Mouse (Mus musculus) E14TG2a.4 (cell line): Measurements from ENCODE around the gene Mrpl27.

Experiments
- CTCF ChIP-seq: conservative IDR thresholded peaks from 2 replicates; pipeline ENCODE4 v1.5.1; 2014; ENCODE audit warnings: low read length
- NANOG ChIP-seq: IDR thresholded peaks from 2 replicates; pipeline ENCODE4 v1.6.1; 2014; ENCODE audit warnings: borderline replicate concordance, low read length, mixed read lengths
- POU5F1 ChIP-seq: IDR thresholded peaks from 2 replicates; pipeline ENCODE4 v1.6.1; 2014; ENCODE audit warnings: low read length, borderline replicate concordance

DNA sequence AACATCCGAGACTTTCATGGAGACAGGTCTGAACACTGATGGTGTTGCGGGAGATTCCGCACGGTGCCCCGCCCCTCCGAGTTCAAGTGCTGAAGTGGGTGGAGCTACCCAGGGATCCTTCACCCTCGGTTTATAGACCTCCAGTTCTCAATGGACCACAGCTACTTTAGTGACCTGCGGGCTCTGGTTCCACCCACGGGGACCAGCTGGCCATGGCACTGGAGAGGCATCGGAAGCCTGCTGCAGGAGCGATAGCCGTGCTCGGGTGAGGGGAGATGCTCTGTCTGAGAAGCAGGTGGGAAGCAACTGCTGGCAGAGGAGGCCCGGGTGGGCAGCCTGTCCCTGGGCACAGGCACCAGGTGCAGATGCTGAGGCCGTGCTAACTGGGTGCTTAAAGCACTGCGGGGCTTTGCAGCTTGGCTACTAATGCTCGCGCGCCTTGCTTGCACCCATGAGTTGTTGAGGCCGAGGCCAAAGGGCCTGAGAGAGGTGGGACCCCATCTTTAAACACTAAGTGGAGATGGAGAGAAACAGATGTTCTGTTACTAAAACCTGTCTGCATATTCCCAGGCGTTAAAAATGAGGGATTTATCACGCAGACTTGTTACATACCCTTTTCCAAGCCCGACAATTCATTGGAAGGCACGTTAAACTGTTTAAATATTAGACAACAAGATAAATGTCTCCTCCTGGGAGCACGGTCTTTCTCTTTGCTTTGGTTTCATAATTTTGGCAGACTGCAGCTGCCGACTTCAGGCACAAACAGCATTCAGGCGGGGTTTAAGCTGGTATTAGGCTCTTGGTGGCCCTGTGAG is 48.0 kb downstream of the Mrpl27 start:
- TF ChIP-seq CTCF: no peak
- TF ChIP-seq NANOG: no peak
- TF ChIP-seq POU5F1: no peak
